Mouse (Mus musculus) limb, embryonic 11.5 days (tissue): ENCODE results near the gene Ptprg. TPM values are rescaled to one million over a fixed set of nuclear protein-coding genes. Genes with fewer than 3 reads are reported as not detected.
A peak's percentile ranks its signal among the peaks of the same experiment; 100 is the strongest.

Experiments used
- ATAC-seq: fragments of 200-750 bp; cut with Nextera tagmentation; 2 replicates; pipeline ENCODE4 v1.8.0; 2017; ENCODE audit warnings: low read depth; ENCODE audit not compliant: insufficient number of reproducible peaks, low FRiP score, low TSS enrichment
- DNase-seq: peaks from one replicate; pipeline ENCODE4 v3.0.0-alpha.2; 2015; ENCODE audit warnings: low spot score
- H3K27ac ChIP-seq: fragments of 300-500 bp; sonication (generic); replicated peaks from 2 replicates; pipeline ENCODE4 v1.5.1; 2014; ENCODE audit warnings: low read depth, mild to moderate bottlenecking, low read length
- H3K27me3 ChIP-seq: fragments of 300-500 bp; sonication (generic); 2 replicates; pipeline ENCODE4 v1.6.1; 2014; ENCODE audit warnings: mild to moderate bottlenecking, low read length, mixed read lengths; ENCODE audit not compliant: control insufficient read depth, insufficient read depth
- H3K36me3 ChIP-seq: fragments of 300-500 bp; sonication (generic); 2 replicates; pipeline ENCODE4 v1.6.1; 2014; ENCODE audit warnings: mild to moderate bottlenecking, low read length, moderate library complexity, mixed read lengths; ENCODE audit not compliant: control insufficient read depth, insufficient read depth
- H3K4me1 ChIP-seq: fragments of 300-500 bp; sonication (generic); 2 replicates; pipeline ENCODE4 v1.6.1; 2014; ENCODE audit warnings: low read length, mixed read lengths; ENCODE audit not compliant: control insufficient read depth, insufficient read depth
- H3K4me2 ChIP-seq: fragments of 300-500 bp; sonication (generic); 2 replicates; pipeline ENCODE4 v1.6.1; 2014; ENCODE audit warnings: low read depth, mild to moderate bottlenecking, moderate library complexity; ENCODE audit not compliant: severe bottlenecking
- H3K4me3 ChIP-seq: fragments of 300-500 bp; sonication (generic); 2 replicates; pipeline ENCODE4 v1.5.1; 2014; ENCODE audit warnings: low read depth, low read length
- H3K9ac ChIP-seq: fragments of 300-500 bp; sonication (generic); 2 replicates; pipeline ENCODE4 v1.6.1; 2014; ENCODE audit warnings: mild to moderate bottlenecking, low read length
- H3K9me3 ChIP-seq: fragments of 300-500 bp; sonication (generic); 2 replicates; pipeline ENCODE4 v1.6.1; 2016; ENCODE audit warnings: low read length; ENCODE audit not compliant: control insufficient read depth
- WGBS: fragments of 180-500 bp; shearing (Covaris S2); extraction: QIAGEN DNeasy Blood & Tissue Kit; methylation state at CpG from one replicate; pipeline ENCODE4 v1.1.7; 2014; 5-methylcytosine and 5-hydroxymethylcytosine counted together
- polyA plus RNA-seq: library from polyadenylated mRNA; unstranded; fragments of >200 nt; fragmentation: Nextera tagmentation; extraction: Ambion mirVana; gene quantifications from 2 replicates; pipeline ENCODE4 v1.2.1, GENCODE M21; 2014

Ptprg gene
- polyA plus RNA-seq, 1 experiment from 2014 or later: 33.8 TPM

GRCm38 (mm10) chr14:11572395-11572784 is 19.1 kb downstream of the Ptprg start:
- Histone ChIP-seq H3K4me1 (peaks cover 15% of the 10 kb centered on the region), H3K4me2 (no peak overlapping the region), H3K4me3 (no peak overlapping the region), H3K27ac (no peak overlapping the region), H3K36me3 (no peaks in the 10 kb centered on the region), H3K9me3 (no peaks in the 10 kb centered on the region), H3K27me3 (no peaks in the 10 kb centered on the region), H3K9ac (no peak overlapping the region)
- ATAC-seq (no peak), DNase-seq (no peak)
- WGBS: 88% methylated on average over 2 of the region's 2 CpGs

- WGBS: 75% methylated on average over 5 of the region's 5 CpGs
- Histone ChIP-seq H3K27ac (no peak overlapping the region), H3K27me3 (no peaks in the 10 kb centered on the region), H3K4me2 (no peak overlapping the region), H3K36me3 (no peaks in the 10 kb centered on the region), H3K9me3 (no peaks in the 10 kb centered on the region), H3K4me3 (no peak overlapping the region), H3K9ac (no peak overlapping the region), H3K4me1 (peaks cover 28% of the 10 kb centered on the region)
- no peak for ATAC-seq
- DNase-seq: no peak
These were observed 20.4 kb downstream of the Ptprg start for GRCm38 (mm10) chr14:11573710-11574109.

- Histone ChIP-seq H3K9ac (0 out of 2 replicates have a peak overlapping the region, but pooled peaks have one; percentile 30), H3K4me1 (peaks cover 21% of the 10 kb centered on the region), H3K4me2 (no peak overlapping the region), H3K27me3 (no peaks in the 10 kb centered on the region), H3K27ac (no peak overlapping the region; the same call in 1 of the 2 replicates), H3K4me3 (no peak overlapping the region), H3K36me3 (no peaks in the 10 kb centered on the region), H3K9me3 (no peaks in the 10 kb centered on the region)
- ATAC-seq (no peak), DNase-seq (no peak)
- 16% methylated on average over 9 of the region's 9 CpGs for WGBS
These were observed 24.1 kb downstream of the Ptprg start for GRCm38 (mm10) chr14:11577276-11577909.

DNA sequence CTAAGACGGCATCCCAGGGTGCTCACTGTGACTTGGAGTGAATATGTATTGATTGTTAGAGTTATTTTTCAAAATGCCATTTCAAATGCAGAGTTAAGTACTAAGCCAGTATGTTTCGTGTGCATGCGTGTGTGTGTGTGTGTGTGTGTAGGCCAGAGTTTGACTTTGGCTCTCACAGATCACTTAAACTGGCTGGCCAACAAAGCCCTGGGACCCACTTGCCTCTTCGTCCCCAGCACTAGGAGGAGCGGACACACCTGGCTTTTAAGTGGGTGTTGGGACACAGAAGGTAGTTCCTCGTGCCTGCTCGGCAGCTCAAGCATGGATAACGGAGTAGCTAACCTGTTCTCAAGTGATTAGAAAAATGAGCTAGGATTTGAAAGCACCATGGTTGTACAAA is 24.6 kb downstream of the Ptprg start:
- no peak overlapping the region for H3K4me2 ChIP-seq
- no peak overlapping the region for H3K4me3 ChIP-seq
- no peak overlapping the region; the same call in 1 of the 2 replicates for H3K27ac ChIP-seq
- no peaks in the 10 kb centered on the region for H3K9me3 ChIP-seq
- H3K27me3 ChIP-seq: no peaks in the 10 kb centered on the region
- DNase-seq: no peak
- peaks cover 21% of the 10 kb centered on the region for H3K4me1 ChIP-seq
- no peaks in the 10 kb centered on the region for H3K36me3 ChIP-seq
- no peak for ATAC-seq
- 54% methylated on average over 8 of the region's 8 CpGs for WGBS
- H3K9ac ChIP-seq: no peak overlapping the region

DNA sequence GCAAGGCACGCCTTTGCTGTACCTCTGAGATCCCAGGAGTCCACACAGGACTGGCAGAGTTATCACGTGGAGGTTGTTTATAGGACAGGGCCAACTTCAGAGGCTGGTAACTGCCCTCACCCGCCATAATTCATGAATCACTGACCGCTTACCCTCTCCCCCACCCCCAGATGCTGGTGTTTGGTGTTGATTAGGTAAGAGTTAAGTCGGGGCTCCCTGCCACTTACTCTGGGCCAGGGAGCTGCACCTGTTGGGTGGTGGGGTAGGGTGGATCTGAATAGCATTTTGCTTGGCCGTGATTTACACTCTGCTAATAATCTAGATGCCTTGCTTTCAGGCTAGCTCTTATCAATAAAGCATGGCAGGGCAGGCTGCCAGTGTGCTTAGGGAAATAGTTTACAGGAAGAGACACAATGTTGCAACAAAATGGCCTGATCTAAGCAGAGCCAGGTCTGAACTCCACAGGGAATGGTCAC is 25.2 kb downstream of the Ptprg start:
- H3K4me3 ChIP-seq: no peak overlapping the region
- H3K9me3 ChIP-seq: no peaks in the 10 kb centered on the region
- DNase-seq (peak; percentile 32), ATAC-seq (no peak)
- H3K27me3 ChIP-seq: no peaks in the 10 kb centered on the region
- WGBS: 8% methylated on average over 6 of the region's 6 CpGs
- H3K27ac ChIP-seq: no peak overlapping the region
- no peaks in the 10 kb centered on the region for H3K36me3 ChIP-seq
- H3K4me1 ChIP-seq: peaks cover 17% of the 10 kb centered on the region
- no peak overlapping the region for H3K4me2 ChIP-seq
- H3K9ac ChIP-seq: no peak overlapping the region

DNA sequence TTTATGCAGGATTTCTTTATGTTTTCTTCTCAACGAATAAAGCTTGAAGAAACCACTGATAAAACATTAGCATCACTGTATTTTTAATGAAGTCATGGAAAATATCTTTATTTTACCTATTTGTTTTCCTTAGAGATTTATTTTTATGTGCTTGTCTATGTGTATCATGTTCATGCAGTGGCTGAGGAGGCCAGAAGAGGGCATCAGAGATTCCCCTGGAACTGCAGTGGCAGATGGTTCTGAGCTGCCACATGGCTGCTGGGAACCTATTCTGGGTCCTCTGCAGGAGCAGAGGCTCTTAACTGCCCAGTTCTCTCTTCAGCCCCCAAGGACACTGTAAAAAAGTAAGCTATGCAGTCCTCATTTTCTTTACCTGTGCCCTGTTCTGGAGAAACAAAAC is 26.6 kb downstream of the Ptprg start:
- DNase-seq: no peak
- no peak overlapping the region for H3K4me2 ChIP-seq
- H3K4me1 ChIP-seq: peaks cover 17% of the 10 kb centered on the region
- H3K36me3 ChIP-seq: no peaks in the 10 kb centered on the region
- ATAC-seq: no peak
- H3K9me3 ChIP-seq: no peaks in the 10 kb centered on the region
- H3K27ac ChIP-seq: no peak overlapping the region
- H3K4me3 ChIP-seq: no peak overlapping the region
- 88% methylated on average over 1 of the region's 1 CpGs for WGBS
- H3K27me3 ChIP-seq: no peaks in the 10 kb centered on the region
- H3K9ac ChIP-seq: no peak overlapping the region

- H3K9ac ChIP-seq: no peak overlapping the region
- no peak overlapping the region for H3K4me2 ChIP-seq
- no peaks in the 10 kb centered on the region for H3K36me3 ChIP-seq
- no peak overlapping the region for H3K4me3 ChIP-seq
- H3K27me3 ChIP-seq: no peaks in the 10 kb centered on the region
- no peak overlapping the region for H3K27ac ChIP-seq
- DNase-seq: no peak
- no peaks in the 10 kb centered on the region for H3K4me1 ChIP-seq
- H3K9me3 ChIP-seq: no peaks in the 10 kb centered on the region
- no peak for ATAC-seq
- 80% methylated on average over 6 of the region's 6 CpGs for WGBS
These were observed 30.9 kb downstream of the Ptprg start for GRCm38 (mm10) chr14:11584263-11584662.

- Histone ChIP-seq H3K9ac (no peak overlapping the region), H3K9me3 (no peaks in the 10 kb centered on the region), H3K4me3 (no peak overlapping the region), H3K36me3 (no peaks in the 10 kb centered on the region), H3K27ac (no peak overlapping the region), H3K4me1 (peaks cover 5% of the 10 kb centered on the region; the same call in 1 of the 2 replicates), H3K4me2 (no peak overlapping the region), H3K27me3 (no peaks in the 10 kb centered on the region)
- ATAC-seq: no peak
- DNase-seq: no peak
- 89% methylated on average over 5 of the region's 5 CpGs for WGBS
These were observed 31.7 kb downstream of the Ptprg start for GRCm38 (mm10) chr14:11584929-11585633.
